Mouse (Mus musculus) kidney, adult 18-20 months (tissue): Measurements from ENCODE around the gene Cpm.
"Not testable (repeated sequence)": the region's sequence is repeated elsewhere in the genome, so short reads cannot be mapped to it uniquely, and the experiment has no call there.

Source experiments
- DNase-seq: peaks from one replicate; pipeline ENCODE4 v3.0.0; 2021

The Cpm gene

GRCm38 (mm10) chr10:117726888-117727385, 97.6 kb downstream of the Cpm start:
- DNase-seq: no peak

DNA sequence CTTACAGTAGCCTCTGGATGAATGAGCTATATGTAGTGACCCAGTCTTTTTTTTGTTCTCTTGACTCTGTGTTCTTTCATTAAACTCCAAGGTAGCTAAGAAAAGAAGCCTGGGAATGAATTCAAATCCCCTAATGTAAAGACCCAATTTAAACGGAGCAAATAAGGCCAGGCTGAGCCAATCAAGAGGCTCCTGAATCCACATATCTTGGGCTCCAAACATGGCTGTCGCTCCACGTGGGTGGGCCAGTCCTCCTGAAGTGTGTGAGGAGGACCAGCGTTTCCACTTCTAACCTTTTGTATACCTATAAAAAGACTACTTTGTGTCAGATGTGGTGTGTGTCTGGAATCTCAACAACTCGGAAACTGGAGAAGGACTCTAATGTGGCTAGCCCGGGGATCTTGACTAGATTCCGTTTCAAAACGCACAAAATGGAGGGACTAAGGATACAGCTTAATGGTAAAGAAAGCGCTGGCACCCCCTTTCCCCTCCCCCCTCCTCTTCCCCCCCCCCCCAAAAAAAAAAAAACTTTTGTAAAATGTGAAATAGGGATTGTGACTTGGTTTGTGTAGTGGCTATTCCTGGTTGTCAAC, 98.3 kb downstream of the Cpm start:
- no peak for DNase-seq

GRCm38 (mm10) chr10:117728574-117728973, 99.3 kb downstream of the Cpm start:
- DNase-seq: no peak

GRCm38 (mm10) chr10:117729139-117729814, 100.0 kb downstream of the Cpm start:
- DNase-seq: no peak

GRCm38 (mm10) chr10:117730140-117730539, 100.8 kb downstream of the Cpm start:
- DNase-seq: no peak

DNA sequence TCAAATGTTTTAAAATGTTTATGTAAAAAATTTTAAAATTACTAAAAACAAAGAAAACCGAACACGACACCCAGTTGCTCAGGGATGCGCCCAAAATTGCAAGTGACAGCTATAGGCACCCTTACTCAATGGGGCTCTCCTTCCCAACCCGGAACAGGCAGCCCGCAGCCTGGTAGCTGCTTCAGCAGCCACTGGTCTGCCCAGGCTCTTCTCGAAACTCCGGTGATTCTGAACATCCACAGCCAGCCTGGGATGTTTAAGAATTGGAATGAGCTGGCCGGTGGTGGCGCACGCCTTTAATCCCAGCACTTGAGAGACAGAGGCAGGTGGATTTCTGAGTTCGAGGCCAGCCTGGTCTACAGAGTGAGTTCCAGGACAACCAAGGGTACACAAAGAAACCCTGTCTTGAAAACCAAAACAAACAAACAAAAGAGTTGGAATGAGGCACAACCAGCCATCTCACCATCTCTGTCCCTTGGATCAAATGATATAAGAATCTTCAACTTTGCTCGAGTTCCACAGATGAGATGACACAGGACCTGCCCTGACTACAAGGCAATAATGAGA, 101.4 kb downstream of the Cpm start:
- no peak for DNase-seq

DNA sequence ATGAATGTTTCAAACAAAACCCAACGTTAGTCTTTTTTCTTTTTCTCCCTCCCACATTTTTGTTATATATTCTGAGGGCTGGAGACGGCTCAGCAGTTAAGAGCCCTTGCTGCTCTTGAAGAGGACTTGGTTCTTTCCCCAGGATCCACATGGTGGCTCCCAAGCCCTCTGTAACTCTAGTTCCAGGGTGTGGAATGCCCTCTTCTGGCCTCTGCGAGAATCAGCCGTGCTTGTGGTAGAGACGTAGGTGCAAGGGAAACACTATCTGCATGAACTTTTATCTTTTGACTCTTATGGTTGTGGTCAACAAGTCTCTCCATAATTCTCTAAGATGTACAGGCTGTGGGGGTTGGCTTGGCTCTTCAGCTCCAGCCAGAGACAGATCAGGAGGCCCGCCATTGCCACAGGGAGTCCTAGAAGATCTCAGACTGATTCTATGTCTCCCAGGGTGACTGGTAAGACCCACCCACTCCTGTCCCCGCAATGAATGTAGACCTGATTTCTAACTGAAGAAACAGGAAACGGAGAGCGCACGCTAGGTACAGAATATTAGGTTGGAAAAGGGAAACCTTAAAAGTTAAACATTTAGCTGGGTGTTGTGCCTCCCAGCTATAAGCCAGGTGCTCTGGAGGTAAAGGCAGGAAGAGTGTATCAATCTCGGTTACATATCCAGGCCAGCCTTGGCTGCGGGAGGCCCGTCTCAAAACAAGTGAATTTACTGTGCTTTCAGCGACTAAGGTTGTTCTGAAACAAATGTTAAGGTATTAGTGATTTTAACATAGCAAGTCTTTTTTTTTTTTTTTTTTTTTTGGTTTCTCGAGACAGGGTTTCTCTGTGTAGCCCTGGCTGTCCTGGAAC, 102.2 kb downstream of the Cpm start:
- DNase-seq: peak; percentile 80

GRCm38 (mm10) chr10:117732184-117732583, 102.9 kb downstream of the Cpm start:
- DNase-seq: no peak

- DNase-seq: no peak
Measured at GRCm38 (mm10) chr10:117732962-117733592, 103.8 kb downstream of the Cpm start.

DNA sequence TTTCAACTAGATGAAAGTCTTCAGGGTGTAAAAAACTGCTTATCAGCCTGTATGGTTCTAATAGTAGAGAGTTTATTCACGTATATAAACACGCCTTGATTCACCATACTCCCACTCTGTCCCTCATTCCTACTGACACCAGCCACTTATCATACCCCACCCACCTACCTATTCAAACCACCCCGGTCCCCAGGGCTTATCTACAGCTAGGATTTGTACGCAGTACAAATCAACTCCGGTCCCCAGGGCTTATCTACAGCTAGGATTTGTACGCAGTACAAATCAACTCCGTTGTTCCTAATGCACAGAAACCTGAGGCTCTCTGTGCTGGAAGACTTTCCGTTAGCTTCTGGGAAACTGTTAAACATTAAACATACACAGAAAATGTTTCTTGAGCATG, 104.3 kb downstream of the Cpm start:
- not testable (repeated sequence) for DNase-seq

GRCm38 (mm10) chr10:117734104-117734852, 105.0 kb downstream of the Cpm start:
- DNase-seq: peak; percentile 63

DNA sequence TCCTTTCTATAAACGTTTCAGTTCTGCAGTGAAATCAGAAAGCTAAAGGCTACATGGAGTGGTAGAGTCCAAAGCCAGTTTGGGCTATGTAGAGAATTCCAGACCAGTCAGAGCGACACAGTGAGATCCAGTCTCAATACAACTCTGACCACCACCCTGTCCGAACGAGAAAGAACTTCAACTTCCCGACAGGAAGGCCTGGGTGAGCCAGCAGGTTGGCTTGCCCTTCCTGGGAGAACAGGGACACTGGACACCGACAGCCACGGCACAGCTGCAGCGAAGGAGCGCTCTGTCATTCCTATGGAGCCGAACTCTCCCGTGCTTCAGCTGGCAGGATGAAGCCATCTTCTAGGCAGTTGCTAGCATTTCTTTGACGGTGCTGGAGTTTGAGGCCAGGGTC, 106.1 kb downstream of the Cpm start:
- not testable (repeated sequence) for DNase-seq

GRCm38 (mm10) chr10:117736573-117736972, 107.3 kb downstream of the Cpm start:
- DNase-seq: no peak
